ENCODE assay signal across 11 mouse cellular contexts in genomic region chr11:25518131-25518530, GRCm38 (mm10).
"Had no signal": no experiment of that assay in that cellular context is flagged by ENCODE, and none has a peak within 500 bp of the region (broad histone marks: within the 10 kb centered on the region; RNA-seq: fewer than 3 reads in every experiment).

No protein-coding gene starts in this region.

- H3K4me3 ChIP-seq: intestine, embryonic 15.5 days; limb, embryonic 12.5 days; midbrain, embryonic 13.5 days had no signal

- H3K9ac ChIP-seq: intestine, embryonic 15.5 days; limb, embryonic 12.5 days; liver, embryonic 14.5 days; midbrain, embryonic 13.5 days had no signal

- H3K36me3 ChIP-seq: intestine, embryonic 15.5 days; limb, embryonic 12.5 days; midbrain, embryonic 13.5 days had no signal

- DNase-seq: kidney, adult 18-20 months; kidney, postnatal 14 days; liver; lung, adult 18-20 months; right cerebral cortex, postnatal 14 days; thymus, adult 18-20 months; thymus, postnatal 14 days had no signal

- H3K4me2 ChIP-seq: intestine, embryonic 15.5 days; limb, embryonic 12.5 days; midbrain, embryonic 13.5 days had no signal

- H3K4me1 ChIP-seq: intestine, embryonic 15.5 days; limb, embryonic 12.5 days; midbrain, embryonic 13.5 days had no signal

- ATAC-seq: intestine, embryonic 15.5 days; midbrain, embryonic 13.5 days had no signal

- H3K27ac ChIP-seq: intestine, embryonic 15.5 days; limb, embryonic 12.5 days; liver, embryonic 14.5 days; midbrain, embryonic 13.5 days had no signal

- H3K27me3 ChIP-seq: intestine, embryonic 15.5 days; limb, embryonic 12.5 days; midbrain, embryonic 13.5 days had no signal

- H3K9me3 ChIP-seq: intestine, embryonic 15.5 days; limb, embryonic 12.5 days; midbrain, embryonic 13.5 days had no signal
